Mouse (Mus musculus) limb, embryonic 11.5 days (tissue): ENCODE data around the gene Mta2. TPM values are rescaled to one million over a fixed set of nuclear protein-coding genes. Genes with fewer than 3 reads are reported as not detected.

Experiments
- ATAC-seq: fragments of 200-750 bp; cut with Nextera tagmentation; 2 replicates; pipeline ENCODE4 v1.8.0; 2017; ENCODE audit warnings: low read depth; ENCODE audit not compliant: insufficient number of reproducible peaks, low FRiP score, low TSS enrichment
- DNase-seq: peaks from one replicate; pipeline ENCODE4 v3.0.0-alpha.2; 2015; ENCODE audit warnings: low spot score
- H3K27ac ChIP-seq: fragments of 300-500 bp; sonication (generic); replicated peaks from 2 replicates; pipeline ENCODE4 v1.5.1; 2014; ENCODE audit warnings: low read depth, mild to moderate bottlenecking, low read length
- H3K27me3 ChIP-seq: fragments of 300-500 bp; sonication (generic); 2 replicates; pipeline ENCODE4 v1.6.1; 2014; ENCODE audit warnings: mild to moderate bottlenecking, low read length, mixed read lengths; ENCODE audit not compliant: control insufficient read depth, insufficient read depth
- H3K36me3 ChIP-seq: fragments of 300-500 bp; sonication (generic); 2 replicates; pipeline ENCODE4 v1.6.1; 2014; ENCODE audit warnings: mild to moderate bottlenecking, low read length, moderate library complexity, mixed read lengths; ENCODE audit not compliant: control insufficient read depth, insufficient read depth
- H3K4me1 ChIP-seq: fragments of 300-500 bp; sonication (generic); 2 replicates; pipeline ENCODE4 v1.6.1; 2014; ENCODE audit warnings: low read length, mixed read lengths; ENCODE audit not compliant: control insufficient read depth, insufficient read depth
- H3K4me2 ChIP-seq: fragments of 300-500 bp; sonication (generic); 2 replicates; pipeline ENCODE4 v1.6.1; 2014; ENCODE audit warnings: low read depth, mild to moderate bottlenecking, moderate library complexity; ENCODE audit not compliant: severe bottlenecking
- H3K4me3 ChIP-seq: fragments of 300-500 bp; sonication (generic); 2 replicates; pipeline ENCODE4 v1.5.1; 2014; ENCODE audit warnings: low read depth, low read length
- H3K9ac ChIP-seq: fragments of 300-500 bp; sonication (generic); 2 replicates; pipeline ENCODE4 v1.6.1; 2014; ENCODE audit warnings: mild to moderate bottlenecking, low read length
- H3K9me3 ChIP-seq: fragments of 300-500 bp; sonication (generic); 2 replicates; pipeline ENCODE4 v1.6.1; 2016; ENCODE audit warnings: low read length; ENCODE audit not compliant: control insufficient read depth
- WGBS: fragments of 180-500 bp; shearing (Covaris S2); extraction: QIAGEN DNeasy Blood & Tissue Kit; methylation state at CpG from one replicate; pipeline ENCODE4 v1.1.7; 2014; 5-methylcytosine and 5-hydroxymethylcytosine counted together
- polyA plus RNA-seq: library from polyadenylated mRNA; unstranded; fragments of >200 nt; fragmentation: Nextera tagmentation; extraction: Ambion mirVana; gene quantifications from 2 replicates; pipeline ENCODE4 v1.2.1, GENCODE M21; 2014

The Mta2 gene
- polyA plus RNA-seq, 1 experiment from 2014 or later = 58.5 TPM

GRCm38 (mm10) chr19:8936736-8937135 lies 4.9 kb upstream of the Mta2 start:
- 84% methylated on average over 2 of the region's 2 CpGs for WGBS
- Histone ChIP-seq H3K4me3 (no peak overlapping the region), H3K4me1 (peaks cover 8% of the 10 kb centered on the region), H3K27ac (no peak overlapping the region), H3K27me3 (no peaks in the 10 kb centered on the region), H3K4me2 (no peak overlapping the region), H3K9me3 (no peaks in the 10 kb centered on the region), H3K9ac (no peak overlapping the region), H3K36me3 (peaks cover 8% of the 10 kb centered on the region; the same call in 1 of the 2 replicates)
- DNase-seq = no peak
- ATAC-seq = no peak

GRCm38 (mm10) chr19:8940526-8941133 lies 1.0 kb upstream of the Mta2 start:
- Histone ChIP-seq H3K9ac (peak overlapping the region; percentile 99), H3K27ac (no peak overlapping the region; the same call in 1 of the 2 replicates), H3K4me2 (peak overlapping the region; percentile 44), H3K9me3 (no peaks in the 10 kb centered on the region), H3K36me3 (peaks cover 10% of the 10 kb centered on the region), H3K4me3 (no peak overlapping the region; the same call in 1 of the 2 replicates), H3K27me3 (no peaks in the 10 kb centered on the region), H3K4me1 (peaks cover 16% of the 10 kb centered on the region)
- ATAC-seq (no peak), DNase-seq (no peak)
- WGBS = 75% methylated on average over 15 of the region's 15 CpGs

- Histone ChIP-seq H3K36me3 (peaks cover 15% of the 10 kb centered on the region), H3K4me3 (peak overlapping the region; percentile 98), H3K4me1 (peaks cover 16% of the 10 kb centered on the region), H3K27ac (peak overlapping the region; percentile 99), H3K9me3 (no peaks in the 10 kb centered on the region), H3K4me2 (peak overlapping the region; percentile 44), H3K9ac (peak overlapping the region; percentile 99), H3K27me3 (no peaks in the 10 kb centered on the region)
- 34% methylated on average over 10 of the region's 10 CpGs for WGBS
- ATAC-seq (0 out of 2 replicates have a peak, but pooled peaks have one; percentile 15), DNase-seq (no peak)
Observed at GRCm38 (mm10) chr19:8941136-8941514, 550 bp upstream of the Mta2 start.

- Histone ChIP-seq H3K9me3 (no peaks in the 10 kb centered on the region), H3K4me1 (peaks cover 16% of the 10 kb centered on the region), H3K9ac (peak overlapping the region; percentile 99), H3K4me2 (peak overlapping the region; percentile 44), H3K27me3 (no peaks in the 10 kb centered on the region), H3K36me3 (peaks cover 25% of the 10 kb centered on the region), H3K27ac (peak overlapping the region; percentile 99), H3K4me3 (peak overlapping the region; percentile 98)
- WGBS = under 1% methylated on average over 46 of the region's 46 CpGs
- ATAC-seq (peak; percentile 41), DNase-seq (no peak)
Observed at GRCm38 (mm10) chr19:8942276-8942964, 745 bp downstream of the Mta2 start.

- H3K27ac ChIP-seq = no peak overlapping the region
- peak overlapping the region; percentile 99 for H3K9ac ChIP-seq
- peak overlapping the region; percentile 44 for H3K4me2 ChIP-seq
- H3K4me1 ChIP-seq = peaks cover 16% of the 10 kb centered on the region
- H3K9me3 ChIP-seq = no peaks in the 10 kb centered on the region
- H3K36me3 ChIP-seq = peaks cover 31% of the 10 kb centered on the region
- DNase-seq (no peak), ATAC-seq (no peak)
- 71% methylated on average over 2 of the region's 2 CpGs for WGBS
- peak overlapping the region; percentile 98 for H3K4me3 ChIP-seq
- no peaks in the 10 kb centered on the region for H3K27me3 ChIP-seq
Observed at GRCm38 (mm10) chr19:8943047-8943446, 1.4 kb downstream of the Mta2 start.

GRCm38 (mm10) chr19:8944062-8944461 lies 2.4 kb downstream of the Mta2 start:
- Histone ChIP-seq H3K9me3 (no peaks in the 10 kb centered on the region), H3K27me3 (no peaks in the 10 kb centered on the region), H3K4me3 (peak overlapping the region; percentile 16; the same call in 1 of the 2 replicates), H3K9ac (0 out of 2 replicates have a peak overlapping the region, but pooled peaks have one; percentile 27), H3K36me3 (peaks cover 40% of the 10 kb centered on the region), H3K4me2 (peak overlapping the region; percentile 44; the same call in 1 of the 2 replicates), H3K4me1 (peaks cover 16% of the 10 kb centered on the region), H3K27ac (no peak overlapping the region)
- no peak for DNase-seq
- ATAC-seq = no peak
- 74% methylated on average over 5 of the region's 5 CpGs for WGBS

- Histone ChIP-seq H3K9me3 (no peaks in the 10 kb centered on the region), H3K36me3 (peaks cover 42% of the 10 kb centered on the region), H3K4me1 (peaks cover 16% of the 10 kb centered on the region), H3K27ac (no peak overlapping the region), H3K4me3 (0 out of 2 replicates have a peak overlapping the region, but pooled peaks have one; percentile 1), H3K9ac (no peak overlapping the region), H3K4me2 (peak overlapping the region; percentile 20), H3K27me3 (no peaks in the 10 kb centered on the region)
- peak; percentile 81 for DNase-seq
- no peak for ATAC-seq
- 44% methylated on average over 5 of the region's 5 CpGs for WGBS
Observed at GRCm38 (mm10) chr19:8944750-8945149, 3.1 kb downstream of the Mta2 start.

- H3K9me3 ChIP-seq = no peaks in the 10 kb centered on the region
- DNase-seq = no peak
- H3K4me2 ChIP-seq = peak overlapping the region; percentile 20; the same call in 1 of the 2 replicates
- H3K27me3 ChIP-seq = no peaks in the 10 kb centered on the region
- 0 out of 2 replicates have a peak overlapping the region, but pooled peaks have one; percentile 1 for H3K4me3 ChIP-seq
- peaks cover 42% of the 10 kb centered on the region for H3K36me3 ChIP-seq
- ATAC-seq = no peak
- peaks cover 16% of the 10 kb centered on the region for H3K4me1 ChIP-seq
- WGBS = 89% methylated on average over 6 of the region's 6 CpGs
- no peak overlapping the region for H3K9ac ChIP-seq
- H3K27ac ChIP-seq = no peak overlapping the region
Observed at GRCm38 (mm10) chr19:8945251-8945650, 3.6 kb downstream of the Mta2 start.
